Mouse (Mus musculus): ENCODE measurements around the gene Ddx58.

DNA sequence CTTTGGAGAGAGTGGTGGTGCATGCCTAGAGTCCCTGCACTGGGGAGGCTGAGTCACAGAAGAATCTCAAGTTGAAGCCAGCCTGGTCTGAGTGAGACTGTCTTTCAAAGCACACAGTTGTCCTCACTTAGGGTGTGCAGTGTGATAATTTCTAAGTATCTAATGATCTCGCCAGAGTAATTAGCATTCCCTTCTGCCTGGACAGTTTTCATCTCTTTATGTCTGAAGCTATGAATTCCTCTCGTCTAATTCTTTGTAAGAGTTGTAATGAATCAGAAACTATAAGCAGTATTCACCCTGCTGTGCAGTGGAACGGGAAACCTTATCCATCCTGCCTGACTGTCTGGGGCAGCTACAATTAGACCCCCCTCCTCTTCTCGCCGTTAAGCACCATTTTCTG, 31.9 kb downstream of the Ddx58 start:
- no peak for TF ChIP-seq POLR2A (IDR thresholded peaks at IDR 0.05; ENCODE audit: low read depth, low read length)
- TF ChIP-seq CTCF (IDR thresholded peaks at IDR 0.05; ENCODE audit: extremely low read depth, insufficient read depth, insufficient read length, insufficient replicate concordance): no peak

Measured in spleen, adult 2 months (tissue).